Mouse (Mus musculus) thymus, postnatal 36 days (tissue): ENCODE data around the gene Atox1.
"Not testable (repeated sequence)": the region's sequence is repeated elsewhere in the genome, so short reads cannot be mapped to it uniquely, and the experiment has no call there.

Experiments used
- DNase-seq, 2 experiments: peaks; one replicate each; pipeline ENCODE4 v3.0.0; 2022; ENCODE audit warnings: mixed read lengths in 2 of 2

The Atox1 gene

DNA sequence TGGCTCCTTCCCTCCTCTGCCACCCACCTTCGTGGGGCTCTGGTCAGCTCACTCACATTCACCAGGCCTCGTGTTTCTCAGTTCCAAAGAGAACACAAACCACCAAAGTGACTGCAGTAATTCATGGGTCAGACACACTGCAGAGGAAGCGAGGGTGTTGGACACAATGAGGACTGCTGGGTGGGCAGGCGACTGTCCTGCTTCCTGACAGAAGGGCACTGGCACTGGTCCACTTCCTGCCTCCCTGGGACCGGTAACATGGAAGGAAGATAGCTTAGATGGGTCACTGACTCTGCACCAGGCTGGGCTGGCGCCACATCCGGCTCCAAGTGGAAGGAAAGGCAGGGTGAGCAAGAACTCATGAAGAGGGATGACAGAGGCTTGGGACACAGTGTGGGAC, 11.5 kb downstream of the Atox1 start:
- DNase-seq = no peak

DNA sequence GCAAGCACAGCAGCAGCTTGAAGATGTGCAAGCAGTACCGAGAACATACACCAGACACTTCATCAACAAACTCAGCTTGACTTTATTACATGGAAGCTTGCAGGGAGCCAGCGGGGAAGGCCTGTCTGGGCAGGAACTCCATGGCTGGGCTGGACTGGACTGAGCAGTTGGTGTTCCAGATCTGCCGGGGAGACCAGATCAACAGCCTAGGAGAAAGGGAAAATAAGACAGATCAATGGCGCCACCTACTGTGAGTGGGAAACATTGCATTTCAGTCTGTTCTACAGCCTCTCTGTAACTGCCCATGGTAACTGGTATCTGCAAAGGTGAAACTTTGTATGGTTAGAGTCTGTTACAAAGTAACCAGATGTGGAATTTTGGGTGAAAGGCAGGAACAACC, 14.5 kb downstream of the Atox1 start:
- DNase-seq = peak; percentile 30 to 49

DNA sequence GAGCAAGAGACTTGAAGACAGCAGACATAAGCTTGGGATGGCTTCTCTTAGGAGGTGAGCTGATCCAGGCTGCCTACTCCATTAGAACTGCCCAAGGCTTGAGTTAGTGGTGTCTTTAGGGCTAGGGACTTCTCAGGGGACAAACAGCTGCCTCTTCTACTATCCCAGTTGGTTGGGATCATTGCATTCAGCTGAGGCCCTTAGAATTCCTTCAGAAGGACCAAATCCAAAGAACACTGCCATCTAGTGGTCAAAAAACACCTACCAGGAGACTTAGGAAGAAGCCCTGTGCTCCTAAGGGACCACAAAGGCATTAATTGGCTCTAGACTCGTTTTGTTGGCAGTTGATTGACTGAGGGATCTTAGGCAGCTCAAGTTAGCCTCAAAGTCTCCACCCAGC, 16.3 kb downstream of the Atox1 start:
- DNase-seq = no peak

DNA sequence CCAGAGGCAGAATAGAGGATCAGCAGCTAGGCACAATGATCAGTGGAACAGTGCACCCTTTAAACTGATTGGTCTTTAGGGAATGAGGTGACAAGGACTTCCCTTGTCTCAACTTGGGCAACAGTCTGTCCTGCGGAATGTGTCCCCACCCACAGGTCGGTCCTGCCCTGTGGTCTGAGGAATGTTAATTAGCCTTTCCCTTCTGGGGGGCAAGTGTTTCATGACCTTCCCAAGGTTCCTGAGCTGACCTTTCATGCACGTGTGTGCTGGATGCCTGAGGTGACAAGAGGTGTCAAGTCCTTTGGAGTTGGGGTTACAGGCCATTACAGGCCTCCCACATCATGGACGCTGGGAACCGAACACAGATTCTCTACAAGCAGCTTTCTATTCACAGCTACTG, 21.3 kb downstream of the Atox1 start:
- DNase-seq = no peak

DNA sequence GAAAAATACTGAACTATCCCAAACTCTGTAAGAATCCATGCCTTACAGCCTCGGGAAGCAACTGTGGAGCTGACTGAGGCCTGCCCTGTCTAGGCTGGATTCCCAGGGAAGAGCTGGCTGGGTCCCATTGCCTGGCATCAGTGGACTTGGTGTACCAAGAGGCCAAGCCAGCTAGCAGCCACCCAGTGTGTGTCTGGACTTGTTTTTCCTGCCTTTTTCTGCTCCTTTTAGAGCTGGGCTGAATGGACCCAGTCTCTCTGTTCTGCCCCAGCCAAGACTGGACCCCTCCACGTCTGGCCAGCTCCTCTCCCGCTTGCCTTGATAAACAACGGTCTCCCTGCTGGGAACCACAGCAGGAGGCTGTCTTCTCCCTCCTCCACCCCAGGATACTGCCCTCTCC, 23.0 kb downstream of the Atox1 start:
- no peak for DNase-seq

DNA sequence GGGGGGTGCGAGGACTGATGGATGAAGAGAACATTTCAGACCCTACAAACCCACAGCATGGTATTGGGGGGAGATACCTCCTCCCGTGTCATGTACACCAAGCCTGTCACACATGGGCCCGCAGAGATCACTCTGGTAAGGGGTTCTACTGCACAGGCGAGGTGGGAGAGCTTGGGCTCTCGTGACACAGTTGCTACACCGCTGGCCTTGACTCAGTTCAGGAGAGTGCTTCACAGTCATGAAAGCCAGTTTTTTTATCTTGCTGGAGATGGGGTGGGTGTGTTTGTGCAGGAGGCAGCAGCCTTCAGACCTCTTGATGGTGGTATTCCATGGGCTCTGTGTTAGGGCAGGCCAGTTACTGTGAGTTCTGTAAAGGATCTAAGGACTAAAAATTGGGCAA, 24.9 kb downstream of the Atox1 start:
- DNase-seq = no peak

DNA sequence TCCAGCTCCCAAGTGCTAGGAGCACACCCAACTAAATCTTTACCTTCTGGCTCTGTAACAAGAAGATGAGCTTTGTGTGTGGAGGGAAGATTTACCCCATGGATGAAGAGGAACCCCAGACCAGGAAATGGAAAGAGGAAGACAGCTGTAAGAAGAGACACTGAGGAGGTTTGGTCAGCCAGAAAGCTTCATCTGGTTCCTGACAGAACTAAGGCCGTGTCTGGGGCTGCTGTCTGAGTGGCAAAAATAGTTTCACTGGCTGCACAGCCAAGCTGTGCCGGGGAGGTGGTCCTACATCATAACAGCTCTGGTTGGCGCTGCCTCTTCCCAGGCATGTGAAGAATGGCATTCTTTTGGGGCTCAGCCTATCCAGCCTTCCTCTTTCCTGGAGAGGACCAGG, 28.1 kb downstream of the Atox1 start:
- DNase-seq = no peak

DNA sequence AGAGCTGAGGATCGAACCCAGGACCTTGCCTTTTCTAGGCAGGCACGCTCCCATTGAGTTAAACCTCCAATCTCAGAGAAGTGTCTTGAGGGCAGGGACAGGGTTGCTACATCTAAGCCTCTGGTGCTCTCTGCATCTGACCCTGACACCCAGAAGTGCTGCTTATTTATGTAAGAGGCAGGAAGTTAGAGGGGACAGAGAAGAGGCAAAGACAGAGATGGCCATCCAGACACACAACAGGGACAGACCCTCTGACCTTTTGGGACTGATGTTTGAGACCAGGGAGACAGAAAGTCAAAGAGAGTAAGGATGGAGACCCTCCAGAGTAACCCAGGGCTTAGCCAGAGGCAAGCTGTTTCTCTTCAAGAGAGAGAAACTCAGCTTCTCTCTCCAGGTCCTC, 31.1 kb downstream of the Atox1 start:
- DNase-seq = no peak

DNA sequence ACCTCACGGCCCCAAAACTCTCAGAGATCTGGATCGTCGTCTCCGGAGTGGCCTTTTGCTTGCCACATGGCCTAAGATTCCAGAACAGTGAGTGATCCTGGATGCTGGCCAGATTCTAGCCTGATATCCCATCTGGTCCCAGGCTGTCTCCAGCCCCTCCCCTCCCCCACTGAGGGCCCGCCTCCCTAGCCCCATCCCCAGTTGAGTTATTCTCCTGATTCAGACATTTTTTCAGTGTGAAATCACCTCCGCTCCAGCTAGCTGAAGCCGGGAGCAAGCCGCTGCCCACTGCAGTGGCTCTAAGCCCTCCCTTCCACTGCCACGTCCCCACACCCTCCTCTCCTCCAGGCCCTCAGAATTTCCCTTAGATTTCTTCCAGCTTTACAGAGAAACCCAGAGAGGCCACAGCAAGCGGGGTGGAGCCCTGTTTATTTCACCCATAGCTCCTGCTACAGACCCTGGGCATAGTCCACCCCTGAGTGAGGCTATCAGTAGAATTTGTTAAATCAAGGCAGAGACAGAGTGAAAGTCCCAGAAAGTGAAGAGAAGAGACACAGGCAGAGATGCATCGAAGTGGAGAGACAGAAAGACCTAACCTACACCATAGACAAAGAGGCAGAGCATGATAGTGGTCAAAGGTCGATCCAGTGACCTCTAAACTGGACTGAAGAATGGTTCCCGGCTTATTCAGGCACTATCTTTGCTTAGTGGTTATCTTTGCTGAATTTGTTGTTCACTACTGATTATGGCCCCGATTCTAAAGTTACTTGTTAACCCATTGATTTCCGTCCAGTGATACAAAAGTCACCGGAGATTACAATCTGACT, 32.6 kb downstream of the Atox1 start:
- no peak for DNase-seq

DNA sequence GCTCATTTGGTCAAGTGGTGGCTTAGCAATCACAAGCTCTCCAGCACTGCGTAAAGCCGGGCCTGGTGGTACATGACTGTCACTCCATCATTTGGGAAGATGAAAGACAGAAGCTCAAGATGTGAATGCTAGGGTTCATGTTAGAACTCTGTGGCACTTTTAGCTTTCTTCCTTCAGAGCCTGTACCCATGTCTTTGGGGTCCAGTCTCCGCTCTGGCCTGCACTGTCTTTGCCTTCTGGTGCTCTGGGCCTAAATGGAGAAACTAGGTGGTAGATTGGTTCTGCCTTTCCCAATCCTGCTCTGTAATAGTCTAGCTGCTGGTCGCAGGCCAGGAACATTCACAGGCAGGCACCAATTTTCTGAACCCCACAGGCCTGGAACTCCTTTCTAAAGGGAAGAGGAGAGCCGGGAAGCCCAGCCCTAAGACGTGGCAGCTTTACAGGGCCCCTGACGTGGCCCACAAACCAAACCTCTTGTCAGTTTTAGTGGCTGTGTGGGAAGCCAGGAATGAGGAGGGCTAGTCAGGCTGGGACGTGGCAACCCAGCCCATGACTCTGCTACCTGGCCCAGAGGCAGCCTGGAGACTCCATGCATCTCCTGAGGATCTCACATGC, 36.2 kb downstream of the Atox1 start:
- DNase-seq = no peak

DNA sequence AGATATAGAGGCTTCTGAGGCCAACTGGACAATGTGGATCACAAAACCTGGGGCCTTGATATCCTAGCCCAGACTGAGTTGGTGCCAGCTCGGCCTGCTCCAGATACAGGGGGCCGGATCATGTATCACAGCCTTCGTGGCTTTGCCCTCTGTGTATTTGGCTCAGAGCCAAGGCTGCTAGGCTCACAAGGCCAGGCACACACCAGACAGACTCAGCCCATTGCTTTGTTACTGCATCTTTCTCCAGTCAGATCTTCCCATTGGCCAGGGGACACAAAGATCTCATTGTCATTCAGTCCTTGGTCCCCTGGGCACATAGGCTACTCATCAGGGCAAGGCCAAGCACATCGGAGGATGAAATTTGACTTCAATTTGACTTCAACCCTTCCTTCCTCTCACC, 37.3 kb downstream of the Atox1 start:
- DNase-seq = no peak

DNA sequence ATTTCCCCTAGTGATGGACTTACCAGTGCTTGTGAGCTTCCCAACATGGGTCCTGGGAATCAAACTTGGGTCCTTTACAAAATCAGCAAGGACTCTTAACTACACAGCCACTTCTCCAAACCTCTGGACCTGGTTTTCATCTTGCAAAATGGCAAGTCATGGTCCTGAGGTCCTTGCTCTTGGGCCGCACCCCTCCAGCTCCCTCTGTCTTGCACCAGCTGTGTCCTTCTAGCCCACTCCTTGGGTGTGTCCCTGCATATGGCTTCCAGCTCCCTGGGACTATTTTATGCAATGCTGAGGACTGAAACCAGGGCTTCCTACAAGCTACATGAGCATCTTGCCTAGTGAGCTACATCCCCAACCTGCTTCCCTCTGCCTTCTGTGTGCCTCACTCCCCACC, 38.1 kb downstream of the Atox1 start, which contains the start of gene Sparc:
TSS of gene Sparc (minus strand) at position 206 of the 400 bp plus-strand sequence.
- no peak for DNase-seq

DNA sequence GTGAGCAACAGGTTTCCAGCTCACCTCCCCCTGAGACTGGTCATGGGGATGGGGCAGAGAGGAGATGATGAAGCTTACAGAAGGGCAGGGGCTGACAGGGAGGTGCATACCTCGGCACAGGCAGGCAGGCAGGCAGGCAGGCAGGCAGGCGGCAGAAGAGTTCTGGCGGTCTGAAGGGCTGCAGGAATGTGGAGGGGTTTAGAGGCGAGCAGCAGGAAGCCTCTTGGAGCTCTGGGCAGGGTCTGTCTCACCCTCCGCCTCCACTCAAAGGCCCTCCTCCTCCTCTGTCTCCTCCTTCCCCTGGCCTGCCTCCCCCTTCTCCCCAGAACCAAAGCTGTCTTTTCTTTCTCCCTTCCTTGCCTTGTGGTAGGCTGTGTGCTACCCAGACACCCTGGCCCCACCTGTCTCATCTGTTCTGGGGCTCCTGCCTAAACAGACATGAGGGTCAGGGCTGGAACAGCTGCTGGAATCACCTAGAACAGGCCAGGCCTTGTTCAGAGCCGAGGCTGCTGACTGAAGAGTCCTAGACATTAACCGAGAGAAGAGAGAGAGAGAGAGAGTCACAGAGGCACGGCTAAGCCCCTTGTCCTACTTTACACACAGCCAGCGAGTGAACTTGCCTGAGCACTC, 41.2 kb downstream of the Atox1 start:
- DNase-seq = no peak

DNA sequence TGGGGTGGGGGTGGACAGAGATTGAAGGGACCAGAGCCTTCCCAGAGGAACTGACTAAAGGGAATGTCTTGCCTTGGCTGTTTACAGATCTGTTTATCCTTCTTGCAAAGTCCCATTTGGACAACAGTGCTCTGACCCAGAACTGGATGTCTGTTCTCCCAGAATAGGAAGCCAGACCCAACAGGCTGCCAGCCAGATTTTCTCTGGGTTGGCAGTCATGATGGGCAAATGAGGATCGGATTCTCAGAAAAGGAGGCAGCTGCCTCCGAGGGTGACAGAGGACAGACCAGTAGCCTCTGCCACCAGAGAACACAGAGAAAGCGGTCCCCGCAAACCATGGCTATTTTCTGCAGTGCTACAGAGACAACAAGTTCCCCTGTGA, 41.8 kb downstream of the Atox1 start:
- no peak for DNase-seq

DNA sequence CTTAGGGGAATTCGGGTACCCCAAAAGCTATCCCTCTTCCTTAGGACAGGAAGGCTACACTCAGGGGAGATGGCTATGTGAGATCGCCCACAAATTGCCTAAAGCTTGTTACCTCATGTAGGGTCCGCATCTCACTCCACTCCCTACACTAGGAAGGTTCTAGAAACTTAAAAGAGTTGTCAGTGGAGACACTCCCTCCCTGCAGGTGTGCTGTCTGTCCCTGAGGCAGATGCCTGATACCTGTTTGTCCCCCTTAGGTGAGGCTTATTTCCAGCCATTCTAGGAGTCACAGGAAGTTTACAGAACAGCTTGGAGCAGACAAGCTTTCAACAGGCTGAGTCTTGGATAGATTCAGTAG, 42.4 kb downstream of the Atox1 start:
- no peak for DNase-seq

DNA sequence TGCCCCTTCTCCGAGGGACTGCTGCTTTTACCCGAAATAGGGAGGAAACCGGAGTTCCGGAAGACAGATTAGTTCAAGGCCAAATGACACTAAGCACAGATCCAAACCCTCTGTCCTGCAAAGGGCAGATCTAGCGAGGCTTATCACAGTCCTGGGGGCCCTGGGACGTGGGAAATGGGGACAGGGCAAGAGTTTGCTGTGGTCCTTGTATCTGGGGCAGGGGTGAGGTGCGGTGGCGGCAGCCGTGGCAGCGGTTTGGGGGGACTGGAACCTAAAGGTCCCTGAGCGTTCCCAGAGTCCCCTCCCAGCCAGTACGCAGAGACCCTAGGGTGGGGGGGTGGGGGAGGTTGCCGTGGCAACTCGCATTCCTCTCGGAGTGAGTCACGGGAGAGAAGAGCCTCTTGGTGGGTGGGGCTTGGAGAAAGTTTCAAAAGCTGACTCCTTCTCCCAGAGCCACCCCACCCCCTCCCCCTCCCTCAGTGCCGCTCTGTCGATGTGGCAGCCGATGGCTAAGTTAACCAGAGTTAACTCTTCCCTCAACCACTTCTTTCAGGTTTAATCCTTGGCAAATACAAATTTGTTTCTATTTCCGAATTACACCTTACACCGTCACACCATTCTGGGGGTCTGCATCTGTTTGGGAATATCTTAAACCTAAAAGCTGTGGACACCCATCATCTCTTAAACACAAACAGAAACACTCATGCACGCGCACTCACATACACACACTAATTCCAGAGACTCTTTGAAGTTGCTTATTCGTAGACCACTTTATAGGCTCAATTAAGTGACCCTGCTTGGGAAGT, 42.9 kb downstream of the Atox1 start:
- DNase-seq = no peak

DNA sequence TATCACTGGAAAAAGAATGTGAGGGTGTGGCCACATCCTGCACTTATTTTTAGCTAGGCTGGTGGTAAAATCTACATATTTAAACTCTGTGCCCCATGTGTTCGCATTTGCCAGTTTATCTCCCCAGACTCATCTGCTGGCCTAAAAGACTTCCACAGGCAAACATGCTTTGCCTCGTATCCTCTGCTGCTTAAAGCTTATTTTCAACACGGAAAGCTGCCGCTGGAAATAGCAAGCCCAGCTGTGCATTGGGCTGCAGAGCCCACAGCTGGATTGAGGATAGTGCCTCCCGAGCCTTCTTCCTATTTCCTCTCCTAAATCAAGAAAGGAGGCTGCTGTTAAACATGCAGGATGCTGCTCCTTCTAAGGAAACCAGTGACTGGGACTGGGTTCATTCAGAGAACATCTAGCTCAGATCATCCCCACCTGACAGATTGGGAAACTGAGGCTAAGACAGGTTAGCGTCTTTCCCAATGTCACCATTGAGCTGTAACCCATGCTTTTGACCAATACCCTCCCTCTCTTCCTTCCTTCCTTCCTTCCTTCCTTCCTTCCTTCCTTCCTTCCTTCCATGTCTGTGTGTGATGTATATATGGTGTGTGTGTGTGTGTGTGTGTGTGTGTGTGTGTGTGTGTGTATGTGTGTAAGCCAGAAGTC, 44.3 kb downstream of the Atox1 start:
- DNase-seq = no peak

DNA sequence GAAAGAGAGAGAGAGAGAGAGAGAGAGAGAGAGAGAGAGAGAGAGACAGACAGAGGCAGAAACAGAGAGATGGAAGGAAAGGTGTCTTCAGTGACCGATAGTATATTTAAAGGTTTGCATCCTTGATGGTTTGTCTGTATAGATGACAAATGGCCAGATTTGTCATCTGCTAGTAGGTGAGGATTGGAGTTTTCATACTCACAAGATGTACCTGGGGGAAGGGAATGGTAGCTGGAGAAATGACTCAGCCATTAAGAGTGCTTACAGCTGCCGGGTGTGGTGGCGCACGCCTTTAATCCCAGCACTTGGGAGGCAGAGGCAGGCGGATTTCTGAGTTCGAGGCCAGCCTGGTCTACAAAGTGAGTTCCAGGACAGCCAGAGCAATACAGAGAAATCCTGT, 45.3 kb downstream of the Atox1 start:
- not testable (repeated sequence) for DNase-seq

DNA sequence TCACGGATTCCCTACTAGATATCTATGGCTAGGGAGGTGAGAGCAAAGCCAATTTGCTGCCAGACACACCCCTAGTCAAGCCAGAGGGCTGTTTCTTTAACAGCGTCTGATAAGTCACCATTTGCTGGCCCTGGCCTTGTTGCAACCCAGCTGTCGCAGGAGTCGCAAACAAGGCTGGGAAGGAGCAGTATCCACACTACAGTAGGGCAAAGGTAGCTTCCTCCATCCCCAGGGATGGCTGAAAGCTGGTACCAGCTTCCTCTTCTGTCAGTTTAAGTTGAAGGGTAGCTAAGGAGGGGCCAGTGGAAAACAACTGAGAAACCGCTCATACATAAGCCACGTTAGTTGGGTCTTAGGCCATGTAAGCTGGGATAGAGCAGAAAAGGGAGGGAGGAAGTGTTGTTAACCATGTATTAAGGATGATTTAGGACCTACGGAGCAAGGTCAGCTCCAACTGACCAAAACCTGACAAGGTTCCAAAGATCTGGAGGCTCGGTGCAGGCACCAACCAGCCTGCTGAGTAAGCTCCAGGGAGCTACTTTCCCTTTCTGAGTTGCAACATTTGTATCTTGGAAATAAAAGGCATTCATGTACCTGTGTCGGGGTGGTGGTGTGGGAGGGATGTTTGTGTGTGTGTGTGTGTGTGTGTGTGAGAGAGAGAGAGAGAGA, 45.9 kb downstream of the Atox1 start:
- no peak for DNase-seq

DNA sequence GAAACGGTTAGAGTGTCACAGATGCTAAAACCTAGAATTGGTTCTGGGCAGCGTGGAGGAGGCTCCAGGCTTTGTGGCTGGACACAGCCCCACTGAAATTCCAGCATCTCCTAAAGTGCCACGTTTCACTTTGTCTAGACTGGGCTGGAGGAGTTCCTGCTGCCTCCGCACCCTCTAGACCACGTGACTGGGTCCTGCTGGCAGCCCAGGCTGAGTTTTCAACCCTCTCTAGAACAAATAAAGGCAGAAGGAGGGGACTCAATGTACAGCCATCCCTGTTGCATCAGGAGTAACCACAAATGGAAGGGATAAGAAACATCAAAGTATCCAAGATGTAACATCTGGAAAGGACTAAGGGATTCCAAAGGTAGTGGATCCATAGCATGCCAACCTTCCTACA, 46.7 kb downstream of the Atox1 start:
- no peak for DNase-seq

DNA sequence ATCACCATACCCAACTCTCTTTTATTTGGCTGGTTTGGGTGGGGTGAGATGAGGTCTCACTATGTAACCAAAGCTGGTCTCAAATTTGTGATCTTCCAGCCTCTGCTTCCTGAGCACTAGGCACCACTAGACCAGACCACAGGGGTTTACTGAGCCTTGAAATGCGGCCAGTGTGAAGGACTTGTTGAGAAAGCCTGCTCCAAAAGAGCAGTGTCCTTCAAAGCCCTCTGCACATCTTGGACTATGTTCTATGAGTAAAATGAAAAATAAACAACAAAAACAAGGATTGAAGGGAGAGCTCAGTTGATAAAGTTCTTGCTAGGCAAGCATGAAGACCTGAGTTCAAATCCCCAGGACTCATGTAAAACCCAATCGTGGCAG, 47.6 kb downstream of the Atox1 start:
- no peak for DNase-seq

DNA sequence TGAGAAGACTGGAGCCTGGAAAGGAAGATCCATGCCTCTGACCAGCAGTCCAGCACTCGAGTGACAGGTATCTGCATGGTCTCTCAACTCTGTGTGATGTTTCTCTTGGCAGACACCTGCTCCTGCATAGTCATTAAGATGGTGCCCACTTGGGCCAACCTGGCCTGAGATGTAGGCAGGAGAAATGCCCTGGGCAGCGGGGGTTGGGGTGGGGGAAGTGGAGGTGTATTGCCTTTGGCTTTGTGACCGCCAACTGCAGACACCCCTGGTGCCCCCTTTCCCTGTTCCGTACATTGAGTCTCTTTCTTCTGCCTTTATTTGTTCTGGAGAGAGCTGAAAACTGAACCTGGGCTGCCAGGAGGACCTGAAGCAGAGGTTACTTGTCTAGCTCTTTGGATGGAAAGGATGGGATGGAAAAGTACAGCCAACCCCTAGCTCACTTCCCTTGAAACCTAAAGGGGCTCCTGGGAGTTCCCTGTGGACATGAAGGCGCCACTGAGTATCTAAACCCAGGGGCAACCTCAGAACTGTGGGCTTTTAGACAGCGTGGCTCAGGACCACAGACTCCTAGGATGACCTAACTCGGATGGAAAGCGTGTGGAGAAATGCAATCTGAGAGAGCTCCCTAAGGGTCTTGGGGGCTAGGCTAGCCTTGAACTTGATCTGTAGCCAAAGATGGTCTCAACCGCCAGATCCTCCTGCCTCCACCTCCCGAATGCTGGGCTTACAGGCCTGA, 48.2 kb downstream of the Atox1 start:
- no peak for DNase-seq
